Mouse (Mus musculus) left cerebral cortex, adult 18-20 months (tissue): Measurements from ENCODE around the gene Spata3. TPM values are rescaled to one million over a fixed set of nuclear protein-coding genes. Genes with fewer than 3 reads are reported as not detected.

Experiments used
- total RNA-seq, 2 experiments: library from RNA; stranded (reverse); gene quantifications; 2 replicates each; pipeline ENCODE4 v1.2.3; 2021

The Spata3 gene
- total RNA-seq, 2 experiments from 2014 or later = 0.37 to 0.79 TPM

Other genes with a start within 250 kb of the Spata3 start
- gene A630001G21Rik, start 238.2 kb upstream of the Spata3 start, total RNA-seq = under 1 TPM; 0.19 to 0.63 TPM
- 100 to 1,000 TPM; 170 to 175 TPM for gene Cab39, start 223.4 kb upstream of the Spata3 start, total RNA-seq
- gene Itm2c, start 122.5 kb upstream of the Spata3 start, total RNA-seq = 100 to 1,000 TPM; 731 to 809 TPM
- gene 4933407L21Rik, start 88.3 kb upstream of the Spata3 start, total RNA-seq = 1 to 10 TPM; 5.2 to 7.7 TPM
- gene Gpr55, start 55.8 kb upstream of the Spata3 start, total RNA-seq = under 1 TPM; 0.09 to 0.14 TPM
- 10 to 100 TPM; 10.8 to 10.9 TPM for gene 2810459M11Rik, start 29.0 kb downstream of the Spata3 start, total RNA-seq
- gene Psmd1, start 47.6 kb downstream of the Spata3 start, total RNA-seq = 100 to 1,000 TPM; 114 to 115 TPM
- gene Htr2b, start 95.2 kb downstream of the Spata3 start, total RNA-seq = not detected
- 10 to 100 TPM in 1 of 2 experiments, 1 to 10 TPM in 1; 9.8 to 10.3 TPM for gene Gm21972, start 116.8 kb downstream of the Spata3 start, total RNA-seq
- 10 to 100 TPM; 32.2 to 36.4 TPM for gene Armc9, start 138.0 kb downstream of the Spata3 start, total RNA-seq